Mouse (Mus musculus) forebrain, embryonic 14.5 days (tissue): ENCODE measurements around the gene Olfr215. TPM values are rescaled to one million over a fixed set of nuclear protein-coding genes. Genes with fewer than 3 reads are reported as not detected.
"Not testable (repeated sequence)": the region's sequence is repeated elsewhere in the genome, so short reads cannot be mapped to it uniquely, and the experiment has no call there.

Experiments used
- ATAC-seq: fragments of 200-750 bp; cut with Nextera tagmentation; 2 replicates; pipeline ENCODE4 v1.8.0; 2017; ENCODE audit warnings: mild to moderate bottlenecking, moderate library complexity
- DNase-seq: peaks from one replicate; pipeline ENCODE4 v3.0.0-alpha.2; 2015; ENCODE audit warnings: low spot score
- H3K27ac ChIP-seq: fragments of 300-500 bp; sonication (generic); 2 replicates; pipeline ENCODE4 v1.5.1; 2014; ENCODE audit warnings: low read depth, mild to moderate bottlenecking, control low read depth, low read length, moderate library complexity
- H3K27me3 ChIP-seq: fragments of 300-500 bp; sonication (generic); replicated peaks from 2 replicates; pipeline ENCODE4 v1.6.1; 2014; ENCODE audit warnings: low read length, control low read depth, mixed read lengths; ENCODE audit not compliant: control insufficient read depth, insufficient read depth
- H3K36me3 ChIP-seq: fragments of 300-500 bp; sonication (generic); 2 replicates; pipeline ENCODE4 v1.6.1; 2014; ENCODE audit warnings: low read length, control low read depth; ENCODE audit not compliant: control insufficient read depth, insufficient read depth
- H3K4me1 ChIP-seq: fragments of 300-500 bp; sonication (generic); 2 replicates; pipeline ENCODE4 v1.6.1; 2014; ENCODE audit warnings: antibody characterized with exemption, low read length, control low read depth; ENCODE audit not compliant: control insufficient read depth, insufficient read depth
- H3K4me2 ChIP-seq: fragments of 300-500 bp; sonication (generic); 2 replicates; pipeline ENCODE4 v1.6.1; 2014; ENCODE audit warnings: mild to moderate bottlenecking, control low read depth, low read length
- H3K4me3 ChIP-seq: fragments of 300-500 bp; sonication (generic); 2 replicates; pipeline ENCODE4 v1.5.1; 2014; ENCODE audit warnings: low read depth, low read length, control low read depth
- H3K9ac ChIP-seq: fragments of 300-500 bp; sonication (generic); 2 replicates; pipeline ENCODE4 v1.6.1; 2014; ENCODE audit warnings: mild to moderate bottlenecking, low read length, control low read depth, moderate library complexity
- H3K9me3 ChIP-seq: fragments of 300-500 bp; sonication (generic); replicated peaks from 2 replicates; pipeline ENCODE4 v1.6.1; 2016; ENCODE audit warnings: low read length, control low read depth, mixed read lengths; ENCODE audit not compliant: control insufficient read depth
- WGBS: fragments of 180-500 bp; shearing (Covaris S2); extraction: QIAGEN DNeasy Blood & Tissue Kit; methylation state at CpG from one replicate; pipeline ENCODE4 v1.1.7; 2014; 5-methylcytosine and 5-hydroxymethylcytosine counted together
- polyA plus RNA-seq: library from polyadenylated mRNA; unstranded; fragments of >200 nt; fragmentation: Nextera tagmentation; extraction: Ambion mirVana; gene quantifications from 2 replicates; pipeline ENCODE4 v1.2.1, GENCODE M21; 2014

Gene Olfr215
- not detected in 2 replicates for polyA plus RNA-seq

DNA sequence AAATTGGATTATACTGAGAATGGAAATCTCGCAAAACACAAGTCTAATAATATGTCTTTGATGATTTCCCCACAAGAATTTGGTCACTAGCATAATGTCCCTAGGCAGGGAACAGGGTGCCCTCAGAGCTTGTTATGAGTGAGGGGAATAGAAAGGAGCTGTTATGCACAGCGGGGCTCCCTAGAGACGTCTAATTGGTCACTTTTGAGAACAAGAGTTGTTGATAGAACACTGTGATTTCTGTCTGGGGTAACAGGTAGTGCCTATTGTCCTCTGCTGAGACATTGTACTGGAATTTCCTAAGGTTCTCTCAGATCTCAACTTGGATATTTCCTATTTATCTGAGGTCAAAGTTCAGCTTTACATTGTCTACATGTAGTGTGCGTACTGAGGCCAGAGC lies at the start of gene Olfr215:
Gene Olfr215, minus strand, starts transcription at position 101 of the 400 bp plus-strand sequence.
- Histone ChIP-seq H3K27ac (no peak within 1 kb of the TSS), H3K27me3 (no peaks in the 10 kb centered on the region), H3K4me1 (no peaks in the 10 kb centered on the region), H3K36me3 (no peaks in the 10 kb centered on the region), H3K4me3 (no peak within 1 kb of the TSS), H3K9ac (no peak within 1 kb of the TSS), H3K9me3 (no peaks in the 10 kb centered on the region), H3K4me2 (no peak within 1 kb of the TSS)
- DNase-seq (no peak), ATAC-seq (no peak)
- WGBS: 51% methylated on average over 4 of the region's 4 CpGs

DNA sequence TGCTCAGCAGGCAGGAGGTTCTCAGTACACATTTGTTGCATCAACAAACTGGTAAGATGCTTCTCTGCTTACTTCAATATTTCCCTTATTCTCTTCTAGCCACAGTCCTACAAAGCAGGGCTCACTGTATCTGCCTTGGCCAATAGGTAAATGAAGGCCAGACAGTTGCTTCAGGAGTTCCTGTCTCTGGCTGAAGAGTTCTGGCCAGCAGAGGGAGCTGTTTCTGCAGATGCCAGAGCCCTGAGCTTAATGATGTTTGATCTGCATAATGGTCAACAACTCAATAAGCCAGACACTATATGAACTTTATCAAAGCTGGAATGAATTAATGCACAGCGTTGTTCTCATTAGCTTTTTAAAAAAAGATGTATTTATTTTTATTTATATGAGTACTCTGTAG lies 48.1 kb upstream of the Olfr215 start:
- peak; percentile 68 for DNase-seq
- no peak overlapping the region for H3K4me2 ChIP-seq
- 55% methylated on average over 1 of the region's 1 CpGs for whole genome bisulfite sequencing

DNA sequence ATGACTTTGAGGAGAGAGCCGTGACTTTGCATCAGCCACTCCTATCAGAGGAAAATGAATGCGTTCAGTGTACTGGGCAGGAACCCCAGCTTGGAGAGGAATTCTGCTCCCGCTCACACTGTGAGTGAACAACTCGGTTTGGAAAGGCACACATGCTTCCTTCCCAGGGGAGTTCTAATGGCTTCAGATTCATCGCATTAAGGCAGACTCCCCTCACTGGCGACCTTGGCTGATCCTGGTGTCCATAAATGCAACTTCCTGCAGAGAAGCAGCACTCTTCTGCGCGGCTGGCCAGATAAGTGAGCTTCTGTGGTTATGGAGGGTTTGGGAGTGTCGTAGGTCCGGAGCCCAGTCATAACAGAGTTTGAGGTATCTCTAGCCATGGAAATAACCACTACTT lies 45.8 kb upstream of the Olfr215 start:
- Histone ChIP-seq H3K27me3 (no peaks in the 10 kb centered on the region), H3K4me3 (no peak overlapping the region), H3K4me1 (peaks cover 9% of the 10 kb centered on the region; the same call in 1 of the 2 replicates), H3K9ac (no peak overlapping the region), H3K36me3 (peaks cover 20% of the 10 kb centered on the region), H3K27ac (no peak overlapping the region), H3K9me3 (no peaks in the 10 kb centered on the region), H3K4me2 (no peak overlapping the region)
- 92% methylated on average over 10 of the region's 10 CpGs for WGBS
- DNase-seq (no peak), ATAC-seq (no peak)

More for the DNA sequence above, 48.1 kb upstream of the Olfr215 start:
- no peak for ATAC-seq
- H3K4me1 ChIP-seq: peaks cover 7% of the 10 kb centered on the region; the same call in 1 of the 2 replicates
- H3K9ac ChIP-seq: no peak overlapping the region
- no peak overlapping the region for H3K27ac ChIP-seq
- no peak overlapping the region for H3K4me3 ChIP-seq
- H3K9me3 ChIP-seq: no peaks in the 10 kb centered on the region
- H3K36me3 ChIP-seq: 0 out of 2 replicates have a peak, but pooled peaks cover under 1% of the 10 kb centered on the region
- H3K27me3 ChIP-seq: no peaks in the 10 kb centered on the region

DNA sequence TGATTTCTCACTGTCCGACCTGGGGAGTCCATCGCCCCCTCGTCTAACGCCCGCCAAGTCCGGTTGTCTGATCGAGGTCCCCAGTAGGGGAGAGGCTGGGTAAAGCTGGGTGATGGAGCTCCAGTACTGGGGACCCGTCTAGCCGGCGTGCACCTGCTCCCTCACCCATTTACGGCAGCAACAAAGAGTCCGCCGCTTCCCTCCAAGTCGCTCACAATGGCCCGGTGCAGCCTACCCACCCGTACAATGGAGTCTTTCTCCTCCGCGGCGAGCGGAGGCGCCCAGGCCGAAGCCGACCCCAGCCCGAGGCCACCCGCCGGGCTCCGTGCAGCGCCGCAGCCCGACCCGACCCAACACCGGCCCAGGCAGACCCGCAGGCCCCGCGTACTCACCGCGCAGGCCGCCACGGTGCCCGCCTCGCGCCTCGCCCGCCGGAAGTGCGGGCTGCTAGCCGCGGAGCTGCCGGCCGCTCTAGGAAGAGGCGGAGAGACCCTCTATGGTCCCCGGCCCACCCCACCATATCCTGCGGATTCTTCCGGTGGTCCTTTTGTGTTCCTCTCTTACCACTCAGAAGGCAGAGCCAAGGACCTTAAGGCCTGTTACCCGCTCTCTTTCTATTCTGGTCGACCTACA lies 44.7 kb upstream of the Olfr215 start, which contains the start of gene Zfp422:
Gene Zfp422, minus strand, starts transcription at position 461 of the 633 bp plus-strand sequence.
- Histone ChIP-seq H3K4me3 (peak within 1 kb of the TSS; percentile 87), H3K4me1 (peaks cover 9% of the 10 kb centered on the region; the same call in 1 of the 2 replicates), H3K4me2 (peak within 1 kb of the TSS; percentile 69), H3K36me3 (peaks cover 24% of the 10 kb centered on the region), H3K9ac (peak within 1 kb of the TSS; percentile 99), H3K27ac (peak within 1 kb of the TSS; percentile 92), H3K9me3 (no peaks in the 10 kb centered on the region), H3K27me3 (no peaks in the 10 kb centered on the region)
- DNase-seq (peak; percentile 93), ATAC-seq (peak; percentile 98)
- under 1% methylated on average over 56 of the region's 56 CpGs for WGBS

DNA sequence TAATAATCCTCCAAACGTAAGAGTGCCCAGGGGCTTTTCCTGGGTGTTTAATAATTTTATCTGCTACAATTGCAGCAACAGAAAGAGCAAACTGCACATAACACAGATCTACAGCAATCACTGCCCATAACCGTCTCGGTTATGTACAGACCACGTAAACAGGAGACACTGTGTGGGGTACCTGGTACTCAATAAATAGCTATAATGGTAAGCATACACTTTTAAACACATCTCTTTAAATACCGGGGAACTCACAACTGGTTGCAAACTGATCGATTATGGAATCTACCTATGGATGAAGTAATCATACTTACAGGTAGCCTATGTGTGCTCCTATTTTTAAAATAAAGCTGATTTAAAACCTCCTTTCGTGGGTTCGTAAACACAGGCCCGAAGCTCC lies 44.1 kb upstream of the Olfr215 start:
- H3K9ac ChIP-seq: peak overlapping the region; percentile 99
- no peaks in the 10 kb centered on the region for H3K27me3 ChIP-seq
- H3K27ac ChIP-seq: peak overlapping the region; percentile 92
- DNase-seq (peak; percentile 18), ATAC-seq (no peak)
- peaks cover 9% of the 10 kb centered on the region; the same call in 1 of the 2 replicates for H3K4me1 ChIP-seq
- WGBS: 11% methylated on average over 9 of the region's 9 CpGs
- no peaks in the 10 kb centered on the region for H3K9me3 ChIP-seq
- H3K4me2 ChIP-seq: peak overlapping the region; percentile 69
- H3K36me3 ChIP-seq: peaks cover 24% of the 10 kb centered on the region
- peak overlapping the region; percentile 87 for H3K4me3 ChIP-seq

DNA sequence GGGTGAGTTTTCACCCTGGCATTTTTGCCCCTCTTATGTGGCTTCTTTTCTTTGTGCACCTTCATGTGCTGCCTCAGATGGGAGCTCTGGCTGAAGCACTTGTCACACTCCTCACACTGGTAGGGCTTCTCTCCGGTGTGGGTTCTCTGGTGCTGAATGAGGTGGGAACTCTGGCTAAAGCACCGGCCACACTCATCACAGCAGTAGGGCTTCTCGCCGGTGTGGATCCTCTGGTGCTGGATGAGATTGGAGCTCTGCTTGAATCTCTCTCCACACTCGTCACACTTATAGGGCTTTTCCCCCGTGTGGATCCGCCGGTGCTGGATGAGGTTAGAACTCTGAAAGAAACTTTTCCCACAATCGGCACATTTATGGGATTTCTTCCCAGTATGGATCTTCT lies 42.4 kb upstream of the Olfr215 start:
- 97% methylated on average over 9 of the region's 9 CpGs for WGBS
- H3K9me3 ChIP-seq, H3K27me3 ChIP-seq, ATAC-seq, H3K4me3 ChIP-seq, H3K4me2 ChIP-seq, H3K27ac ChIP-seq, H3K9ac ChIP-seq, H3K4me1 ChIP-seq, DNase-seq: not testable (repeated sequence)
- H3K36me3 ChIP-seq: peaks cover 24% of the 10 kb centered on the region

DNA sequence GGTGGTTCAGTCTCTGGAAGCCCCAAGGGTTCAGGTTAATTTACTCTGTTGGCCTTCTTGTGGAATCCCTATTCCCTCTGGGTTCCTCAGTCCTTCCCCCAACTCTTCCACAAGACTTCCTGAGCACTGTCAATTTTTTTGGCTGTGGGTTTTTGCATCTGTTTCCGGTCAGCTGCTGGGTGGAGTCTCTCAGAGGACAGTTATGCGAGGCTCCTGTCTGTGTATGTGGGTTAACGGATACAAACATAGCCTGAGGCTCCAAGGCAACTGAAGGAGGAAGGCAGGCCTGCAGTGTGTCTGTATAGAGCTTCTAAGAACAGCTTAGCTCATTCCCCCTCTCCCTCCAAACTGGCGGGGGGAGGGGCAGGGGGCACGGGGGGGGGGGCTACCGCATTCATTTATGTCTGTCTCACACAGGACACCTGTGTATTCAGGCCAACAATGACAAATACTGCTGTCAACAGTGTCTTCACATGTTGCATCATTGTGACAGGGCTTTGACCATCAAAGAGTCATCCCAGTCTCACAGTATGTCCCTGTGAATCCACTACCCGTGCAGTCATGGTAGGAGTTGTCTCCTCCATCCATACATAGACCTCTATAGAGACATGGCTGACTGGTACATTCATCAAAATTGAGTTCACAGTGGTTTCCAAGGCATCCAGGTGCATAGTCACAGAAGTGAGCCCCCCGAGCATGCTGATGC lies 37.5 kb upstream of the Olfr215 start:
- 75% methylated on average over 8 of the region's 8 CpGs for WGBS
- Histone ChIP-seq H3K27me3 (no peaks in the 10 kb centered on the region), H3K4me1 (no peaks in the 10 kb centered on the region), H3K4me2 (no peak overlapping the region), H3K9ac (no peak overlapping the region), H3K27ac (no peak overlapping the region), H3K9me3 (no peaks in the 10 kb centered on the region), H3K36me3 (peaks cover 18% of the 10 kb centered on the region), H3K4me3 (no peak overlapping the region)
- ATAC-seq (no peak), DNase-seq (no peak)

DNA sequence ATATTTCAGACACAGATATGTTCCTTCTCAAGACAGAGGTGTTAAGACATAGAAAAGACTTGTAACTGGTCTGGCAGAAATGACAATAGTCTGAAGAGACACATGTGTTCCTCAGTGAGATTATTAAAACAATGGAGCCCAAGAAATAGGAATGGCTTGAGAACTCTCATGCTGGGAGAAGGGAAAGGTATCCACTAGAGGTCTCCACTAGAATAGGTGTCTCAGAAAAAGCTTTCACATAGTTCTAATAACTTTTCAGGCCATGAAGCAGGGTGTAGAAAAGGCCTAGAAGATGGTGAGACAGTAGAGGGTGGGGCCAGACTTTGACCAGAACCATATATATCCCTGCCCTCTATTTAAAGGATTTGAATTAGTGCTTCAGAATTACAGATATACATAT lies 34.1 kb upstream of the Olfr215 start:
- no peaks in the 10 kb centered on the region for H3K27me3 ChIP-seq
- H3K9ac ChIP-seq: no peak overlapping the region
- no peak overlapping the region for H3K27ac ChIP-seq
- DNase-seq (no peak), ATAC-seq (no peak)
- H3K36me3 ChIP-seq: no peaks in the 10 kb centered on the region
- no peak overlapping the region for H3K4me2 ChIP-seq
- no peaks in the 10 kb centered on the region for H3K9me3 ChIP-seq
- no peak overlapping the region for H3K4me3 ChIP-seq
- H3K4me1 ChIP-seq: no peaks in the 10 kb centered on the region

DNA sequence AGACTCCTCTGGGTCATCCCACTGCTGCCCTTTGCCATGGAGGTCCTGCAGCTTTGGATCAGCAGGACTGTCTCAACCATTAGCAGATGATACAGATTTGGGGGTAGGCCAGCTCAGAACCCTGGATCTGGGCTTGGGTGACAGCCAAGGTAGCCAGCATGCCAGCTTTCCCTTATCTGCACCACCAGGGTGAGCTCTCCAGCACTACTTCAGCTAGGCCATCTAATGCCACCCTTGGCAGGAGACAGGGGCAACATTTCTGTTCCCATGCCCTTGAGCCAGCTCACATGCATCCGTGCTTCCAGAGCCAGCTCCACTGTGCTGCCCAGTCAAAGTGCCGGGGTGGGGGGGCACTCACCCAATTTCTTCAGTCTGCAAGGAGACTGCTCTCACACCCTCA lies 31.7 kb upstream of the Olfr215 start:
- no peak overlapping the region for H3K4me3 ChIP-seq
- no peaks in the 10 kb centered on the region for H3K9me3 ChIP-seq
- ATAC-seq (no peak), DNase-seq (no peak)
- no peak overlapping the region for H3K9ac ChIP-seq
- no peaks in the 10 kb centered on the region for H3K36me3 ChIP-seq
- H3K27me3 ChIP-seq: no peaks in the 10 kb centered on the region
- H3K4me1 ChIP-seq: no peaks in the 10 kb centered on the region
- H3K4me2 ChIP-seq: no peak overlapping the region
- WGBS: 91% methylated on average over 2 of the region's 2 CpGs
- H3K27ac ChIP-seq: no peak overlapping the region
